Mouse (Mus musculus) ES-E14 (cell line): ENCODE data around the gene Lipk. TPM values are rescaled to one million over a fixed set of nuclear protein-coding genes. Genes with fewer than 3 reads are reported as not detected.

Experiments
- DNase-seq: peaks from one replicate; pipeline ENCODE4 v3.0.0-alpha.2; 2013; ENCODE audit warnings: low read depth, low spot score
- H3K27ac ChIP-seq: 2 replicates; pipeline ENCODE4 v1.5.1; 2012; ENCODE audit warnings: low read depth, mild to moderate bottlenecking, low read length, moderate library complexity, mixed read lengths; ENCODE audit not compliant: poor library complexity, insufficient read depth, severe bottlenecking
- H3K36me3 ChIP-seq: 2 replicates; pipeline ENCODE4 v1.6.1; 2012; ENCODE audit warnings: mild to moderate bottlenecking, low read length, moderate library complexity, mixed read lengths; ENCODE audit not compliant: control insufficient read depth, poor library complexity, insufficient read depth, severe bottlenecking
- H3K4me1 ChIP-seq, 2 experiments: fragments of 150-350 bp in 1 of 2; sonication (generic) in 1 of 2; 2 replicates each; pipeline ENCODE4 v1.6.1; 2012; ENCODE audit warnings: low read length in 2 of 2, mild to moderate bottlenecking in 1 of 2, mixed read lengths in 1 of 2; ENCODE audit not compliant: control insufficient read depth in 2 of 2, insufficient read depth in 2 of 2, poor library complexity in 1 of 2
- H3K4me3 ChIP-seq, 2 experiments: fragments of 150-350 bp in 1 of 2; sonication (generic) in 1 of 2; 2 replicates each; pipeline ENCODE4 v1.5.1; 2012; ENCODE audit warnings: low read length in 2 of 2, low read depth in 1 of 2, mild to moderate bottlenecking in 1 of 2, mixed read lengths in 1 of 2; ENCODE audit not compliant: insufficient read depth in 1 of 2, poor library complexity in 1 of 2, severe bottlenecking in 1 of 2
- H3K9ac ChIP-seq: 2 replicates; pipeline ENCODE4 v1.6.1; 2012; ENCODE audit warnings: low read depth, mild to moderate bottlenecking, low read length, mixed read lengths; ENCODE audit not compliant: poor library complexity, insufficient read depth, severe bottlenecking
- H3K9me3 ChIP-seq: fragments of 150-350 bp; sonication (generic); 2 replicates; pipeline ENCODE4 v1.6.1; 2012; ENCODE audit warnings: low read depth, mild to moderate bottlenecking, low read length; ENCODE audit not compliant: control insufficient read depth, insufficient read depth
- CHD2 ChIP-seq: IDR thresholded peaks from 2 replicates; pipeline ENCODE4 v1.6.1; 2014; ENCODE audit warnings: mild to moderate bottlenecking, low read depth, low read length, inconsistent platforms
- HCFC1 ChIP-seq: IDR thresholded peaks from 2 replicates; pipeline ENCODE4 v1.6.1; 2012; ENCODE audit warnings: low read length, inconsistent platforms, borderline replicate concordance; ENCODE audit not compliant: insufficient read depth
- MAFK ChIP-seq: IDR thresholded peaks from 2 replicates; pipeline ENCODE4 v1.6.1; 2014; ENCODE audit warnings: mild to moderate bottlenecking, low read depth, low read length, inconsistent platforms; ENCODE audit not compliant: insufficient read depth
- ZC3H11A ChIP-seq: IDR thresholded peaks from 2 replicates; pipeline ENCODE4 v1.6.1; 2012; ENCODE audit warnings: low read depth, mild to moderate bottlenecking, inconsistent platforms, low read length, borderline replicate concordance
- ZNF384 ChIP-seq: IDR thresholded peaks from 2 replicates; pipeline ENCODE4 v1.6.1; 2012; ENCODE audit warnings: low read depth, low read length, inconsistent platforms
- in situ Hi-C, 2 experiments: fragments of 600-800 bp; cut with MboI; formaldehyde crosslinking; loops; one replicate each; pipeline ENCODE4 v1.15.1; 2025; ENCODE audit warnings: low sequenced_read_pairs in 2 of 2, inconsistent platforms in 1 of 2; ENCODE audit not compliant: unreplicated experiment in 2 of 2
- total RNA-seq: library from RNA; depleted of rRNA; stranded (reverse); fragments of 300-350 nt; gene quantifications from 2 replicates; pipeline ENCODE4 v1.2.3, GENCODE M21; 2012; rRNA removed

Lipk gene
- total RNA-seq, 1 experiment = not detected

DNA sequence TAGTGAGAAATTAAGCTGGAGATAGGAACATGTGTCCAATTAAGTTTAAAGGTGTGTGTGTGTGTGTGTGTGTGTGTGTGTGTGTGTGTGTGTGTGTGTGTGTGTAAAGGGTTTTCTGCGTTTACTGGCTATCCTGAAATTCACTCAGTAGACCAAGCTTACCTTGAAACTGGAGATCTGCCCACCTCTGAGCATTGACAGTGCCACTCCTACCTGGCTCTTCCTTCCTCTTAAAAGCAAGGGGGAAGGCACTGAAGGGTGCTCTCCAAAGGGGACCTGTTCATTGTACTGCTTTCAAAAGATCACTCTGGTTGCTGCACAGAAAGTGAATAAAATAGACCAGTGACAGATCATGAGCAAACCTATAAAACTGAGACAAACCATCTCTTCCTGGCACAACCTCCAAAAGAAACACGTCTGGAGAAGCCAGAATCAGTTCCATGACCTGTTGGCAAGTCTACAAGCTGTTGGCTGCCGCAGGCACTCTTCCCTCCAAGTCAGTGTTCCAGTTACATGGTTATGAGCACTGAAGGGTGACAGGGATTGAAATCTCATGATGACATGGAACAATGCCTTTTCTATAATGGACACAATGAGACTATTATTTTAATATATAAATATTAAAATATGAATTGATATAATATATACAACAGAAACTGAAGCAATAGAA lies 81.1 kb downstream of the Lipk start:
- no peak for DNase-seq
- no peaks in the 10 kb centered on the region for H3K36me3 ChIP-seq
- H3K4me1 ChIP-seq = no peaks in the 10 kb centered on the region
- H3K9ac ChIP-seq = no peak overlapping the region
- H3K9me3 ChIP-seq = no peaks in the 10 kb centered on the region
- TF ChIP-seq ZC3H11A (no peak), MAFK (no peak), ZNF384 (no peak), HCFC1 (no peak)
- in situ Hi-C loops = no loop called here
- no peak overlapping the region for H3K4me3 ChIP-seq
- no peak overlapping the region for H3K27ac ChIP-seq

DNA sequence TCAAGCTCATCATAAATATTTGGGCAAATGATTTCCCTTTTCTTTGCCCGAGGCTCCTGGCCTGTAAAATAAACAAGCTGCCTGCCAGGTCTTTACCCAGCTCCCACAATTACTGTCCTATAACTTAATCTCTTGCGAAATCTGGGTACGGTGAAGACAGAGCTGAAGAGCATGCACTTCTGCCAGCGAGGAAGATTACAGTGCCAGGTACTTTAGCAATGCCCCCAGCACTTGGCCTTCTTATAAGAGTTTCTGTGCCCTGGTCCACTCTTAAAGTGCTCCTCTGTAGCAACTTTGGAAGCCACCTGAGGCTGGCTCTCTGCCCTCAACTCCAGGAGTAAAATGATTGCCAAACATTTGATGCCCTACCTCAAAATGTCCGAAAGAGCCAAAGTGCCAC lies 87.3 kb downstream of the Lipk start:
- TF ChIP-seq ZC3H11A (no peak), ZNF384 (no peak), CHD2 (no peak), MAFK (no peak), HCFC1 (no peak)
- H3K9ac ChIP-seq = no peak overlapping the region
- no peaks in the 10 kb centered on the region for H3K36me3 ChIP-seq
- H3K4me3 ChIP-seq = no peak overlapping the region
- no peak for DNase-seq
- no peaks in the 10 kb centered on the region for H3K9me3 ChIP-seq
- no peak overlapping the region for H3K27ac ChIP-seq
- H3K4me1 ChIP-seq = no peaks in the 10 kb centered on the region
- in situ Hi-C loops = no loop called here

- Histone ChIP-seq H3K9ac (no peak overlapping the region), H3K9me3 (no peaks in the 10 kb centered on the region), H3K4me3 (no peak overlapping the region), H3K27ac (no peak overlapping the region), H3K4me1 (no peaks in the 10 kb centered on the region), H3K36me3 (no peaks in the 10 kb centered on the region)
- in situ Hi-C loops = no loop called here
- TF ChIP-seq MAFK (no peak), ZC3H11A (no peak), ZNF384 (no peak), HCFC1 (no peak), CHD2 (no peak)
- DNase-seq = no peak
These were observed 88.1 kb downstream of the Lipk start for GRCm38 (mm10) chr19:34096228-34096627.

Other genes with a start within 250 kb of the Lipk start
- gene Lipo3, start 246.3 kb upstream of the Lipk start, total RNA-seq = 6.8 and 8.7 TPM in 2 replicates
- not detected in 2 replicates for gene Lipo1, start 220.8 kb upstream of the Lipk start, total RNA-seq
- gene Lipf, start 47.1 kb upstream of the Lipk start, total RNA-seq = not detected in 2 replicates
- not detected in 2 replicates for gene Lipn, start 59.1 kb downstream of the Lipk start, total RNA-seq
- 0.09 TPM in 1 of 2 replicates, not detected in the other for gene Lipm, start 92.6 kb downstream of the Lipk start, total RNA-seq
- gene Ankrd22, start 157.8 kb downstream of the Lipk start, total RNA-seq = 0.48 and 1.2 TPM in 2 replicates
- gene Stambpl1, start 183.9 kb downstream of the Lipk start, total RNA-seq = 2.6 and 5.1 TPM in 2 replicates
- gene Acta2, start 247.3 kb downstream of the Lipk start, total RNA-seq = 180 and 421 TPM in 2 replicates